Mouse (Mus musculus) MEL (cell line): ENCODE measurements around the gene Olfm2.

ENCODE experiments used
- BHLHE40 ChIP-seq: IDR thresholded peaks from 2 replicates; pipeline ENCODE4 v1.6.1; 2012; ENCODE audit warnings: low read depth, mild to moderate bottlenecking, inconsistent platforms, low read length, improper control_type of control experiment, borderline replicate concordance
- CHD2 ChIP-seq: IDR thresholded peaks from 2 replicates; pipeline ENCODE4 v1.6.1; 2011; ENCODE audit warnings: low read length, improper control_type of control experiment
- MEF2A ChIP-seq: IDR thresholded peaks from 2 replicates; pipeline ENCODE4 v1.6.1; 2014; ENCODE audit warnings: low read depth, mild to moderate bottlenecking, inconsistent platforms, low read length, improper control_type of control experiment; ENCODE audit not compliant: poor library complexity, insufficient replicate concordance, severe bottlenecking; ENCODE audit errors: extremely low read depth
- NELFE ChIP-seq: IDR thresholded peaks from 2 replicates; pipeline ENCODE4 v1.6.1; 2011; ENCODE audit warnings: low read depth, low read length, improper control_type of control experiment
- POLR2A ChIP-seq, 2 experiments: IDR thresholded peaks; 2 replicates each; pipeline ENCODE4 v1.6.1; 2011 to 2012; ENCODE audit warnings: low read length in 2 of 2, mild to moderate bottlenecking in 2 of 2, control low read depth in 1 of 2, improper control_type of control experiment in 1 of 2, low read depth in 1 of 2, moderate library complexity in 1 of 2; ENCODE audit not compliant: control insufficient read depth in 1 of 2, insufficient read depth in 1 of 2, poor library complexity in 1 of 2
- POLR2AphosphoS2 ChIP-seq: IDR thresholded peaks from 2 replicates; pipeline ENCODE4 v1.6.1; 2011; ENCODE audit warnings: low read length, improper control_type of control experiment
- POLR2AphosphoS5 ChIP-seq: IDR thresholded peaks from 2 replicates; pipeline ENCODE4 v1.6.1; 2012; ENCODE audit warnings: low read depth, borderline replicate concordance, mild to moderate bottlenecking, inconsistent platforms, low read length, moderate library complexity, mixed read lengths
- TAL1 ChIP-seq: IDR thresholded peaks from 2 replicates; pipeline ENCODE4 v1.6.1; 2012; ENCODE audit warnings: mild to moderate bottlenecking, inconsistent platforms, low read length, moderate library complexity, mixed read lengths
- TBP ChIP-seq: IDR thresholded peaks from 2 replicates; pipeline ENCODE4 v1.8.0; 2011; ENCODE audit warnings: low read depth, low read length, improper control_type of control experiment
- UBTF ChIP-seq: IDR thresholded peaks from 2 replicates; pipeline ENCODE4 v1.6.1; 2012; ENCODE audit warnings: low read depth, mild to moderate bottlenecking, inconsistent platforms, low read length, improper control_type of control experiment, moderate library complexity, borderline replicate concordance; ENCODE audit not compliant: insufficient read depth
- USF1 ChIP-seq: IDR thresholded peaks from 2 replicates; pipeline ENCODE4 v1.6.1; 2014; ENCODE audit warnings: low read depth, mild to moderate bottlenecking, inconsistent platforms, low read length, improper control_type of control experiment, moderate library complexity
- ZMIZ1 ChIP-seq: IDR thresholded peaks from 2 replicates; pipeline ENCODE4 v1.6.1; 2012; ENCODE audit warnings: low read depth, mild to moderate bottlenecking, inconsistent platforms, low read length, improper control_type of control experiment, moderate library complexity

DNA sequence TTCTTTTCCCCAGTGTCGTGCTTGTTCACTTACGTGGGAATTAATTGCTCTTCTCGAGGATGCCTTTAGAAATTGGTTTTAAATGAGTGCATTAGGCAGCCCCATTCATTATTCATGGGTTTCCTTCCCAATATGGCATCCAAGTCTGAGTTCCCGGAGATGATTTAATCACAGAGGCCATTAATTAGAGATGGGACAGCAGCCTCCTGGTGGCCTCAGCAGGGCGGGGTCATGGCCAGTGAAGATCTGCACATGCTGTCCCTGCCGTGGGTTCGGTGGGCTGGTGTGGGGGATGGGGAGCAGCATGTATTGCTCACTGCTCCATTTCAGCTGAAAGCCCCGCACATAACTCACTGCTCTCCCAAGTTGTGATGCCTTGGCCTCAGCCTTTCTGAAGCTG, 80.2 kb downstream of the Olfm2 start:
- no peak for TF ChIP-seq TBP
- TF ChIP-seq POLR2AphosphoS2: peak; percentile 81
- TF ChIP-seq CHD2: peak; percentile 60; the same call in 1 of the 2 replicates
- no peak for TF ChIP-seq UBTF
- no peak for TF ChIP-seq USF1
- TF ChIP-seq NELFE: no peak; the same call in 1 of the 2 replicates
- TF ChIP-seq BHLHE40: peak; percentile 9; the same call in 1 of the 2 replicates
- TF ChIP-seq ZMIZ1: no peak
- TF ChIP-seq POLR2A (IDR thresholded peaks at IDR 0.05; ENCODE audit: control insufficient read depth in 1 of 2, insufficient read depth in 1 of 2, low read depth in 1 of 2, low read length in 2 of 2, poor library complexity in 1 of 2): no peak; a peak in 1 of 4 replicates
- TF ChIP-seq POLR2AphosphoS5: no peak; the same call in 1 of the 2 replicates
- TF ChIP-seq TAL1: no peak
- TF ChIP-seq MEF2A: no peak
